Mouse (Mus musculus): ENCODE measurements at regions not wholly inside any gene's neighbourhood (a gene's known extent, or its start where the extent isn't known, plus 50 kb on each side); places are given as distances from the start of the nearest gene placed in this dataset.

- Histone ChIP-seq H3K36me3 (ENCODE audit: control insufficient read depth, insufficient read depth, low read length, poor library complexity, severe bottlenecking) (no peaks in the 10 kb centered on the region), H3K4me1 (ENCODE audit: control insufficient read depth in 2 of 2, insufficient read depth in 2 of 2, low read length in 2 of 2, poor library complexity in 1 of 2) (no peaks in the 10 kb centered on the region), H3K9ac (ENCODE audit: insufficient read depth, low read depth, low read length, poor library complexity, severe bottlenecking) (no peak overlapping the region), H3K4me3 (ENCODE audit: insufficient read depth in 1 of 2, low read depth in 1 of 2, low read length in 2 of 2, poor library complexity in 1 of 2, severe bottlenecking in 1 of 2) (no peak overlapping the region), H3K27ac (ENCODE audit: insufficient read depth, low read depth, low read length, poor library complexity, severe bottlenecking) (no peak overlapping the region), H3K9me3 (ENCODE audit: control insufficient read depth, insufficient read depth, low read depth, low read length) (no peaks in the 10 kb centered on the region)
- no peak for DNase-seq (ENCODE audit: low read depth, low spot score)
- no peak for TF ChIP-seq ZC3H11A (IDR thresholded peaks at IDR 0.05; ENCODE audit: borderline replicate concordance, low read depth, low read length)
- no peak for TF ChIP-seq HCFC1 (IDR thresholded peaks at IDR 0.05; ENCODE audit: borderline replicate concordance, insufficient read depth, low read length)
- no peak for TF ChIP-seq CHD2 (IDR thresholded peaks at IDR 0.05; ENCODE audit: low read depth, low read length)
- TF ChIP-seq MAFK (IDR thresholded peaks at IDR 0.05; ENCODE audit: insufficient read depth, low read depth, low read length) = no peak
- no peak for TF ChIP-seq ZNF384 (IDR thresholded peaks at IDR 0.05; ENCODE audit: low read depth, low read length)
- in situ Hi-C loops (cut with MboI; ENCODE audit: low sequenced_read_pairs in 2 of 2, unreplicated experiment in 2 of 2) = no loop called here
Observed at GRCm38 (mm10) chr9:116328201-116328600, 153.0 kb upstream of the Tgfbr2 start.

GRCm38 (mm10) chr9:116327080-116327479 lies 151.9 kb upstream of the Tgfbr2 start:
- H3K9ac ChIP-seq (ENCODE audit: insufficient read depth, low read depth, low read length, poor library complexity, severe bottlenecking) = no peak overlapping the region
- H3K27ac ChIP-seq (ENCODE audit: insufficient read depth, low read depth, low read length, poor library complexity, severe bottlenecking) = no peak overlapping the region
- no peaks in the 10 kb centered on the region for H3K9me3 ChIP-seq (ENCODE audit: control insufficient read depth, insufficient read depth, low read depth, low read length)
- DNase-seq (ENCODE audit: low read depth, low spot score) = no peak
- no peak overlapping the region for H3K4me3 ChIP-seq (ENCODE audit: insufficient read depth in 1 of 2, low read depth in 1 of 2, low read length in 2 of 2, poor library complexity in 1 of 2, severe bottlenecking in 1 of 2)
- H3K4me1 ChIP-seq (ENCODE audit: control insufficient read depth in 2 of 2, insufficient read depth in 2 of 2, low read length in 2 of 2, poor library complexity in 1 of 2) = no peaks in the 10 kb centered on the region
- TF ChIP-seq CHD2 (IDR thresholded peaks at IDR 0.05; ENCODE audit: low read depth, low read length) (no peak), HCFC1 (IDR thresholded peaks at IDR 0.05; ENCODE audit: borderline replicate concordance, insufficient read depth, low read length) (no peak)
- H3K36me3 ChIP-seq (ENCODE audit: control insufficient read depth, insufficient read depth, low read length, poor library complexity, severe bottlenecking) = no peaks in the 10 kb centered on the region
- in situ Hi-C loops (cut with MboI; ENCODE audit: low sequenced_read_pairs in 2 of 2, unreplicated experiment in 2 of 2) = no loop called here

- Histone ChIP-seq H3K4me1 (ENCODE audit: control insufficient read depth in 2 of 2, insufficient read depth in 2 of 2, low read length in 2 of 2, poor library complexity in 1 of 2) (no peaks in the 10 kb centered on the region), H3K9ac (ENCODE audit: insufficient read depth, low read depth, low read length, poor library complexity, severe bottlenecking) (no peak overlapping the region), H3K36me3 (ENCODE audit: control insufficient read depth, insufficient read depth, low read length, poor library complexity, severe bottlenecking) (no peaks in the 10 kb centered on the region), H3K27ac (ENCODE audit: insufficient read depth, low read depth, low read length, poor library complexity, severe bottlenecking) (no peak overlapping the region), H3K9me3 (ENCODE audit: control insufficient read depth, insufficient read depth, low read depth, low read length) (no peaks in the 10 kb centered on the region), H3K4me3 (ENCODE audit: insufficient read depth in 1 of 2, low read depth in 1 of 2, low read length in 2 of 2, poor library complexity in 1 of 2, severe bottlenecking in 1 of 2) (no peak overlapping the region)
- TF ChIP-seq HCFC1 (IDR thresholded peaks at IDR 0.05; ENCODE audit: borderline replicate concordance, insufficient read depth, low read length) (no peak), MAFK (IDR thresholded peaks at IDR 0.05; ENCODE audit: insufficient read depth, low read depth, low read length) (no peak), ZC3H11A (IDR thresholded peaks at IDR 0.05; ENCODE audit: borderline replicate concordance, low read depth, low read length) (no peak), ZNF384 (IDR thresholded peaks at IDR 0.05; ENCODE audit: low read depth, low read length) (no peak), CHD2 (IDR thresholded peaks at IDR 0.05; ENCODE audit: low read depth, low read length) (no peak)
- no peak for DNase-seq (ENCODE audit: low read depth, low spot score)
- in situ Hi-C loops (cut with MboI; ENCODE audit: low sequenced_read_pairs in 2 of 2, unreplicated experiment in 2 of 2) = no loop called here
Observed at GRCm38 (mm10) chr9:116324971-116325370, 149.8 kb upstream of the Tgfbr2 start.

GRCm38 (mm10) chr9:116323871-116324721 lies 148.9 kb upstream of the Tgfbr2 start:
- no peak for TF ChIP-seq ZNF384 (IDR thresholded peaks at IDR 0.05; ENCODE audit: low read depth, low read length)
- no peak for TF ChIP-seq MAFK (IDR thresholded peaks at IDR 0.05; ENCODE audit: insufficient read depth, low read depth, low read length)
- no peak for TF ChIP-seq ZC3H11A (IDR thresholded peaks at IDR 0.05; ENCODE audit: borderline replicate concordance, low read depth, low read length)
- TF ChIP-seq CHD2 (IDR thresholded peaks at IDR 0.05; ENCODE audit: low read depth, low read length) = no peak
- TF ChIP-seq HCFC1 (IDR thresholded peaks at IDR 0.05; ENCODE audit: borderline replicate concordance, insufficient read depth, low read length) = no peak
- DNase-seq (ENCODE audit: low read depth, low spot score) = no peak
- Histone ChIP-seq H3K36me3 (ENCODE audit: control insufficient read depth, insufficient read depth, low read length, poor library complexity, severe bottlenecking) (no peaks in the 10 kb centered on the region), H3K9me3 (ENCODE audit: control insufficient read depth, insufficient read depth, low read depth, low read length) (no peaks in the 10 kb centered on the region), H3K27ac (ENCODE audit: insufficient read depth, low read depth, low read length, poor library complexity, severe bottlenecking) (no peak overlapping the region), H3K4me1 (ENCODE audit: control insufficient read depth in 2 of 2, insufficient read depth in 2 of 2, low read length in 2 of 2, poor library complexity in 1 of 2) (no peaks in the 10 kb centered on the region), H3K9ac (ENCODE audit: insufficient read depth, low read depth, low read length, poor library complexity, severe bottlenecking) (no peak overlapping the region), H3K4me3 (ENCODE audit: insufficient read depth in 1 of 2, low read depth in 1 of 2, low read length in 2 of 2, poor library complexity in 1 of 2, severe bottlenecking in 1 of 2) (no peak overlapping the region)
- in situ Hi-C loops (cut with MboI; ENCODE audit: low sequenced_read_pairs in 2 of 2, unreplicated experiment in 2 of 2) = no loop called here
